Mouse (Mus musculus) heart, embryonic 13.5 days (tissue): ENCODE data around the gene Tmem216. TPM values are rescaled to one million over a fixed set of nuclear protein-coding genes. Genes with fewer than 3 reads are reported as not detected.
"Not testable (repeated sequence)": the region's sequence is repeated elsewhere in the genome, so short reads cannot be mapped to it uniquely, and the experiment has no call there.

Experiments used
- ATAC-seq: fragments of 200-750 bp; cut with Nextera tagmentation; 2 replicates; pipeline ENCODE4 v1.8.0; 2017; ENCODE audit warnings: moderate TSS enrichment; ENCODE audit not compliant: insufficient number of reproducible peaks, low FRiP score, low TSS enrichment; ENCODE audit errors: extremely low read depth
- H3K27ac ChIP-seq: fragments of 300-500 bp; sonication (generic); replicated peaks from 2 replicates; pipeline ENCODE4 v1.5.1; 2015; ENCODE audit warnings: moderate library complexity, mild to moderate bottlenecking, inconsistent platforms
- H3K27me3 ChIP-seq: fragments of 300-500 bp; sonication (generic); replicated peaks from 2 replicates; pipeline ENCODE4 v1.6.1; 2015; ENCODE audit warnings: mild to moderate bottlenecking, inconsistent platforms
- H3K36me3 ChIP-seq: fragments of 300-500 bp; sonication (generic); 2 replicates; pipeline ENCODE4 v1.6.1; 2015; ENCODE audit warnings: mild to moderate bottlenecking, inconsistent platforms
- H3K4me1 ChIP-seq: fragments of 300-500 bp; sonication (generic); 2 replicates; pipeline ENCODE4 v1.6.1; 2015; ENCODE audit warnings: inconsistent platforms
- H3K4me2 ChIP-seq: fragments of 300-500 bp; sonication (generic); 2 replicates; pipeline ENCODE4 v1.6.1; 2015; ENCODE audit warnings: inconsistent platforms, mild to moderate bottlenecking, moderate library complexity
- H3K4me3 ChIP-seq: fragments of 300-500 bp; sonication (generic); 2 replicates; pipeline ENCODE4 v1.5.1; 2015; ENCODE audit warnings: moderate library complexity, mild to moderate bottlenecking, inconsistent platforms
- H3K9ac ChIP-seq: fragments of 300-500 bp; sonication (generic); 2 replicates; pipeline ENCODE4 v1.6.1; 2015; ENCODE audit warnings: inconsistent platforms, mild to moderate bottlenecking, moderate library complexity
- H3K9me3 ChIP-seq: fragments of 300-500 bp; sonication (generic); 2 replicates; pipeline ENCODE4 v1.6.1; 2016; ENCODE audit warnings: inconsistent platforms
- WGBS: fragments of 180-500 bp; shearing (Covaris S2); methylation state at CpG from one replicate; pipeline ENCODE4 v1.1.7; 2015; ENCODE audit warnings: mixed read lengths; 5-methylcytosine and 5-hydroxymethylcytosine counted together
- polyA plus RNA-seq: library from polyadenylated mRNA; unstranded; fragments of >200 nt; fragmentation: Nextera tagmentation; extraction: Ambion mirVana; gene quantifications from 2 replicates; pipeline ENCODE4 v1.2.1, GENCODE M21; 2015

Tmem216 gene
- polyA plus RNA-seq, 1 experiment from 2014 or later = 18.0 TPM

GRCm38 (mm10) chr19:10562351-10562750 is 6.3 kb upstream of the Tmem216 start:
- H3K36me3 ChIP-seq = peaks cover under 1% of the 10 kb centered on the region; the same call in 1 of the 2 replicates
- H3K4me2 ChIP-seq = no peak overlapping the region
- no peak for ATAC-seq
- H3K27ac ChIP-seq = peak overlapping the region; percentile 93
- H3K4me1 ChIP-seq = peaks cover 18% of the 10 kb centered on the region
- peak overlapping the region; percentile 42; the same call in 1 of the 2 replicates for H3K9ac ChIP-seq
- no peak overlapping the region for H3K4me3 ChIP-seq
- H3K27me3 ChIP-seq = no peaks in the 10 kb centered on the region
- H3K9me3 ChIP-seq = peaks cover 1% of the 10 kb centered on the region; the same call in 1 of the 2 replicates
- WGBS = 60% methylated on average over 5 of the region's 5 CpGs

GRCm38 (mm10) chr19:10561558-10562314 is 5.7 kb upstream of the Tmem216 start:
- Histone ChIP-seq H3K27ac (peak overlapping the region; percentile 93), H3K36me3 (no peaks in the 10 kb centered on the region), H3K9ac (peak overlapping the region; percentile 42), H3K27me3 (no peaks in the 10 kb centered on the region), H3K4me1 (peaks cover 21% of the 10 kb centered on the region), H3K4me2 (no peak overlapping the region), H3K9me3 (no peaks in the 10 kb centered on the region), H3K4me3 (no peak overlapping the region)
- peak; percentile 68; the same call in 1 of the 2 replicates for ATAC-seq
- 33% methylated on average over 6 of the region's 6 CpGs for WGBS

GRCm38 (mm10) chr19:10560108-10560507 is 4.1 kb upstream of the Tmem216 start:
- Histone ChIP-seq H3K4me2 (no peak overlapping the region), H3K4me1 (peaks cover 31% of the 10 kb centered on the region), H3K9ac (no peak overlapping the region), H3K9me3 (no peaks in the 10 kb centered on the region), H3K27ac (no peak overlapping the region), H3K36me3 (no peaks in the 10 kb centered on the region), H3K27me3 (no peaks in the 10 kb centered on the region), H3K4me3 (no peak overlapping the region)
- WGBS = 30% methylated on average over 5 of the region's 5 CpGs
- no peak for ATAC-seq

GRCm38 (mm10) chr19:10557837-10558375 is 1.9 kb upstream of the Tmem216 start:
- ATAC-seq, H3K27ac ChIP-seq, H3K36me3 ChIP-seq, H3K27me3 ChIP-seq, H3K4me2 ChIP-seq, H3K9me3 ChIP-seq, H3K4me3 ChIP-seq, H3K9ac ChIP-seq: not testable (repeated sequence)
- WGBS = 70% methylated on average over 4 of the region's 4 CpGs
- peaks cover 37% of the 10 kb centered on the region for H3K4me1 ChIP-seq

- H3K4me1 ChIP-seq = peaks cover 35% of the 10 kb centered on the region
- H3K36me3 ChIP-seq = peaks cover 9% of the 10 kb centered on the region
- 71% methylated on average over 2 of the region's 2 CpGs for WGBS
- no peak overlapping the region for H3K4me3 ChIP-seq
- H3K27ac ChIP-seq = no peak overlapping the region
- H3K9me3 ChIP-seq = no peaks in the 10 kb centered on the region
- no peak for ATAC-seq
- H3K27me3 ChIP-seq = no peaks in the 10 kb centered on the region
- H3K9ac ChIP-seq = no peak overlapping the region
- H3K4me2 ChIP-seq = no peak overlapping the region
Measured at GRCm38 (mm10) chr19:10557430-10557829, 1.4 kb upstream of the Tmem216 start.

GRCm38 (mm10) chr19:10557001-10557400 is 963 bp upstream of the Tmem216 start:
- 58% methylated on average over 2 of the region's 2 CpGs for WGBS
- no peak overlapping the region for H3K27ac ChIP-seq
- peaks cover 31% of the 10 kb centered on the region for H3K4me1 ChIP-seq
- H3K4me3 ChIP-seq = no peak overlapping the region
- no peaks in the 10 kb centered on the region for H3K9me3 ChIP-seq
- H3K36me3 ChIP-seq = peaks cover 13% of the 10 kb centered on the region
- H3K4me2 ChIP-seq = no peak overlapping the region
- no peaks in the 10 kb centered on the region for H3K27me3 ChIP-seq
- no peak overlapping the region for H3K9ac ChIP-seq
- ATAC-seq = no peak

GRCm38 (mm10) chr19:10539454-10539853 is 16.6 kb downstream of the Tmem216 start:
- H3K9me3 ChIP-seq = no peaks in the 10 kb centered on the region

GRCm38 (mm10) chr19:10530082-10530481 is 26.0 kb downstream of the Tmem216 start:
- Histone ChIP-seq H3K4me1 (peaks cover 20% of the 10 kb centered on the region), H3K27me3 (no peaks in the 10 kb centered on the region), H3K4me3 (no peak overlapping the region), H3K27ac (no peak overlapping the region), H3K9me3 (no peaks in the 10 kb centered on the region), H3K36me3 (peaks cover 75% of the 10 kb centered on the region), H3K9ac (no peak overlapping the region), H3K4me2 (no peak overlapping the region)
- ATAC-seq = no peak
- WGBS = 97% methylated on average over 1 of the region's 1 CpGs

More at GRCm38 (mm10) chr19:10539454-10539853, 16.6 kb downstream of the Tmem216 start:
- Histone ChIP-seq H3K4me3 (no peak overlapping the region), H3K36me3 (peaks cover 94% of the 10 kb centered on the region), H3K27me3 (no peaks in the 10 kb centered on the region), H3K27ac (no peak overlapping the region), H3K9ac (no peak overlapping the region), H3K4me2 (no peak overlapping the region), H3K4me1 (no peaks in the 10 kb centered on the region)
- 74% methylated on average over 5 of the region's 5 CpGs for WGBS
- ATAC-seq = no peak

GRCm38 (mm10) chr19:10525910-10526309 is 30.1 kb downstream of the Tmem216 start, which contains the start of gene Sdhaf2:
TSS of gene Sdhaf2 (minus strand) at chr19:10526142.
- H3K27me3 ChIP-seq = no peaks in the 10 kb centered on the region
- no peak for ATAC-seq
- peaks cover 38% of the 10 kb centered on the region for H3K4me1 ChIP-seq
- under 1% methylated on average over 11 of the region's 11 CpGs for WGBS
- peak within 1 kb of the TSS; percentile 95 for H3K27ac ChIP-seq
- H3K4me3 ChIP-seq = peak within 1 kb of the TSS; percentile 72
- H3K9ac ChIP-seq = peak within 1 kb of the TSS; percentile 93
- no peaks in the 10 kb centered on the region for H3K9me3 ChIP-seq
- peaks cover 44% of the 10 kb centered on the region for H3K36me3 ChIP-seq
- H3K4me2 ChIP-seq = peak within 1 kb of the TSS; percentile 79

- H3K4me3 ChIP-seq = peak within 1 kb of the TSS; percentile 72
- no peaks in the 10 kb centered on the region for H3K9me3 ChIP-seq
- no peaks in the 10 kb centered on the region for H3K27me3 ChIP-seq
- H3K36me3 ChIP-seq = peaks cover 38% of the 10 kb centered on the region
- H3K4me1 ChIP-seq = peaks cover 38% of the 10 kb centered on the region
- H3K27ac ChIP-seq = peak within 1 kb of the TSS; percentile 95
- WGBS = under 1% methylated on average over 82 of the region's 93 CpGs
- peak; percentile 91 for ATAC-seq
- H3K9ac ChIP-seq = peak within 1 kb of the TSS; percentile 93
- H3K4me2 ChIP-seq = peak within 1 kb of the TSS; percentile 79
Measured at GRCm38 (mm10) chr19:10525106-10525901, 30.7 kb downstream of the Tmem216 start, which contains the start of gene Cpsf7. TSS of gene Cpsf7 (plus strand) at chr19:10525266.

- no peak for ATAC-seq
- under 1% methylated on average over 19 of the region's 19 CpGs for WGBS
- Histone ChIP-seq H3K9ac (peak overlapping the region; percentile 93), H3K4me1 (peaks cover 38% of the 10 kb centered on the region), H3K27ac (peak overlapping the region; percentile 95), H3K4me3 (peak overlapping the region; percentile 72), H3K36me3 (peaks cover 32% of the 10 kb centered on the region), H3K4me2 (peak overlapping the region; percentile 78), H3K9me3 (no peaks in the 10 kb centered on the region), H3K27me3 (no peaks in the 10 kb centered on the region)
Measured at GRCm38 (mm10) chr19:10524784-10525105, 31.3 kb downstream of the Tmem216 start.
